Mouse (Mus musculus): ENCODE measurements around the gene Ints6.

DNA sequence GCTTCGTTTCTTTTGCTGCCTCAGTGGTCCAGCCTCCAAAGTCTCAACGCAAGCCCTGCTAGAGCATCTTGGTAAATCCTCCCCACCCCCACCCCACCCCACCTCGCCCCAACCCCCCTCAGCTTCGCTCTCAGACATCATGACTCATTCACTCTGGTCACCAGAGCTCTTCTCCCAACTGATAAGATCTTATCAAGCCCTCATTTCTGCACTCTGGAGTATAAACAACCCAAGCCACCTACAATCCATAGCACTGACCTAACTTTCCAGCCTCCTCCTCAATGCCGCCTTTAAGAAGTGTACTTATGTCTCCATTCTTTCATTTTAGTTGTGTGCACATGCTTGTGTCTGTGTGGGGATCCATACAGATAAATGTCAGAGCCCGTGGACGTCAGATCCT lies 34.8 kb upstream of the Ints6 start:
- TF ChIP-seq CTCF (IDR thresholded peaks at IDR 0.05; ENCODE audit: borderline replicate concordance, insufficient read depth, low read length) (no peak), POLR2A (IDR thresholded peaks at IDR 0.05; ENCODE audit: low read depth, low read length) (no peak)

Measured in embryonic fibroblast, embryonic 13.5 days (primary cell).